Mouse (Mus musculus) adrenal gland, postnatal 4 days (tissue): ENCODE results near the gene Defb28. TPM values are rescaled to one million over a fixed set of nuclear protein-coding genes. Genes with fewer than 3 reads are reported as not detected.
A peak's percentile ranks its signal among the peaks of the same experiment; 100 is the strongest.

Experiments
- DNase-seq, 2 experiments: peaks; one replicate each; pipeline ENCODE4 v3.0.0; 2021 to 2022; ENCODE audit warnings: low spot score in 2 of 2, mixed read lengths in 2 of 2
- long read RNA-seq, 2 experiments: library from polyadenylated mRNA; stranded (forward); transcript quantifications; one replicate each; pipeline ENCODE4 v2.0.0; 2021
- total RNA-seq, 2 experiments: library from RNA; stranded (reverse); gene quantifications; 2 replicates each; pipeline ENCODE4 v1.2.3; 2021

The Defb28 gene
- total RNA-seq, result not detected
- long read RNA-seq, experiment 1, result 0 reads
- long read RNA-seq, experiment 2, result 0 reads

GRCm38 (mm10) chr2:152517981-152518380 lies at the start of gene Defb28:
Gene Defb28 (plus strand): TSS chr2:152518255.
- no peak for DNase-seq

- DNase-seq, result no peak
Observed at GRCm38 (mm10) chr2:152470973-152471372, 47.1 kb upstream of the Defb28 start.

- DNase-seq, result no peak
Observed at GRCm38 (mm10) chr2:152472434-152472833, 45.6 kb upstream of the Defb28 start.

- no peak for DNase-seq
Observed at GRCm38 (mm10) chr2:152476763-152477162, 41.3 kb upstream of the Defb28 start, which contains the start of gene Defb20. Gene Defb20 (plus strand): TSS chr2:152477063.

GRCm38 (mm10) chr2:152480881-152481280 lies 37.2 kb upstream of the Defb28 start:
- no peak for DNase-seq

- DNase-seq, result no peak
Observed at GRCm38 (mm10) chr2:152481726-152482125, 36.3 kb upstream of the Defb28 start.

- no peak for DNase-seq
Observed at GRCm38 (mm10) chr2:152487024-152487423, 31.0 kb upstream of the Defb28 start.

- no peak for DNase-seq
Observed at GRCm38 (mm10) chr2:152490038-152490437, 28.0 kb upstream of the Defb28 start, which contains the start of gene Defb22. Gene Defb22 (minus strand): TSS chr2:152490138.

GRCm38 (mm10) chr2:152493151-152493550 lies 24.9 kb upstream of the Defb28 start:
- no peak for DNase-seq

GRCm38 (mm10) chr2:152498020-152498419 lies 20.0 kb upstream of the Defb28 start:
- no peak for DNase-seq

- DNase-seq, result no peak
Observed at GRCm38 (mm10) chr2:152500204-152500862, 17.7 kb upstream of the Defb28 start.

- DNase-seq, result no peak
Observed at GRCm38 (mm10) chr2:152500863-152501229, 17.2 kb upstream of the Defb28 start.

- no peak for DNase-seq
Observed at GRCm38 (mm10) chr2:152503950-152504349, 14.1 kb upstream of the Defb28 start.

GRCm38 (mm10) chr2:152511592-152511991 lies 6.5 kb upstream of the Defb28 start, which contains the start of gene Defb26:
Gene Defb26 (minus strand): TSS chr2:152511692.
- no peak for DNase-seq

- DNase-seq, result no peak
Observed at GRCm38 (mm10) chr2:152516084-152516483, 2.0 kb upstream of the Defb28 start.

- DNase-seq, result no peak
Observed at GRCm38 (mm10) chr2:152539944-152540710, 22.1 kb downstream of the Defb28 start, which contains the start of gene Defb29. Gene Defb29 (minus strand): TSS chr2:152540098.

- DNase-seq, result no peak
Observed at GRCm38 (mm10) chr2:152541979-152542378, 23.9 kb downstream of the Defb28 start.

- no peak for DNase-seq
Observed at GRCm38 (mm10) chr2:152542897-152543296, 24.8 kb downstream of the Defb28 start.

GRCm38 (mm10) chr2:152543478-152543877 lies 25.4 kb downstream of the Defb28 start:
- no peak for DNase-seq

- DNase-seq, result peak in 1 of 2 experiments; percentile 35
Observed at GRCm38 (mm10) chr2:152544691-152545090, 26.6 kb downstream of the Defb28 start.

GRCm38 (mm10) chr2:152548124-152548523 lies 30.1 kb downstream of the Defb28 start:
- DNase-seq, result no peak

GRCm38 (mm10) chr2:152553774-152554423 lies 35.8 kb downstream of the Defb28 start:
- peak; percentile 33 to 34 for DNase-seq
